Mouse (Mus musculus) T-cell, adult 2 months (primary cell): ENCODE data around the gene Glis2.

Experiments
- DNase-seq: peaks from one replicate; pipeline ENCODE4 v3.0.0; 2022; ENCODE audit warnings: low spot score

The Glis2 gene

GRCm38 (mm10) chr16:4583807-4584206 lies 10.7 kb upstream of the Glis2 start:
- DNase-seq = peak; percentile 28

GRCm38 (mm10) chr16:4584438-4584837 lies 10.1 kb upstream of the Glis2 start:
- no peak for DNase-seq

- no peak for DNase-seq
Observed at GRCm38 (mm10) chr16:4585642-4586530, 8.6 kb upstream of the Glis2 start.

DNA sequence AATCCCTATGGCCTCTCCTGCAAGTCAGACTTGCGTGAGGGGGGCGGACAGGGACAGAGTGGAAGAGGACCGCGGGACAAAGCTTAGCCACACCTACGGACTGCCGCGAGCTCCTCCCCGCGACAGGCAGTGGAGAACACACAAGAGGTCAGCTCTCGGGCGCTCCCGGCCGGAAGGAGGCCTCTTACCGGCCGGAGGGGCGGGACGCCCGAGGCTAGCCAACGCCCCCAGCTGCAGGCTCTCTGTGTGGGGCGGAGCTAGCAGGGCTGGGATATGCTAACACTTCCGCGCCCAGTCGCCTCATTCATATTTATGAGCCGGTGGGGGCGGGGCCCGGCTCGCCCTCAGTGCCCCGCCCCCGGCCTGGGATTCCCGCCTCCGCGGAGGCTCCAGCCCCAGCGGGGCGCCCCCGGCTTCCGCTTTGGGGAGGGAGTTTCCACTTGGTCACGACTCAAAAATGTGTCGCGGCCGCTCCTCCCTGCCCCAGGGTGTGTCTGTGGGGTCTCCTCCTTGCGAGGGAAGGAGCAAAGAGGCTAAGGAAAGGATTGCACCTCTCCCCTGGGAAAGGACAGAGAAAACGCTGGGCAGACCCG lies 7.9 kb upstream of the Glis2 start:
- peak; percentile 91 for DNase-seq

GRCm38 (mm10) chr16:4587516-4588210 lies 6.8 kb upstream of the Glis2 start:
- no peak for DNase-seq

GRCm38 (mm10) chr16:4590236-4590635 lies 4.3 kb upstream of the Glis2 start:
- no peak for DNase-seq

GRCm38 (mm10) chr16:4592909-4593875 lies 1.3 kb upstream of the Glis2 start:
- peak; percentile 30 for DNase-seq

DNA sequence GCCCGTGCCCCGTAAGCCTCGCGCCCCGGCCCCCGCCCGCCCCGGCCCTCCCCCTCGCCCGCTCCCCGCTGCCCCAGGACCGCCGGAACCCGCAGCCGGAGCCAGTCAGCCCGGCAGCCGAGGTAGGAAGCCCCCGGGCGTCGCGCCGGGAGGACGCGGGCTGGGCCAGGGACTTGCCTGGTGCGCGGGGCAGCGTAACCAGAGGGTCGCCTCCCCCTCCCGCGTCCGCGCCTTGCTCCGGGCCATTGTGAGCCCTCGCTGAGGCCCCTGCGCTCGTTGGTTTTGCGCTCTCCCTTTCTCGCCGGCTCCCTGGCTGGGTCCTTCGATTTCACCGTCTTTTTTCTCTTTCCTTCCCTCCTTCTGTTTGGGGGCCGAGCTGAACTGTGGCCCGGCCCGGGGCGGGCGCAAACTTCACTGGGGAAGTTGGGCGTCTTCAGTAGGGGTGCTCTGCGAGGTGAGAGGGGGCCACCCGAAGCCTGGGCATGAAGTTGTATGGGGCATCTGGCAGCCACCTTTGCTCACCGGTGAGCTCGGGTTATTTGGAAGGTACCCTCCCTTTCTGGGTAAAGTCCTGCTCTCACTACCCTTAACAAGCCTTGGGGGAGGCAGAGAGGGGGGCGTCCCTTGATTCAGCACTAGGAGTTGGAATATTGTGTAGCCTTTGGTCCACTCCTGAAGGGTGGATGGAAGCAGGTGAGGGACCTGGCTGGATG lies 457 bp downstream of the Glis2 start:
- DNase-seq = peak; percentile 16

GRCm38 (mm10) chr16:4595527-4595963 lies 1.0 kb downstream of the Glis2 start:
- DNase-seq = no peak

DNA sequence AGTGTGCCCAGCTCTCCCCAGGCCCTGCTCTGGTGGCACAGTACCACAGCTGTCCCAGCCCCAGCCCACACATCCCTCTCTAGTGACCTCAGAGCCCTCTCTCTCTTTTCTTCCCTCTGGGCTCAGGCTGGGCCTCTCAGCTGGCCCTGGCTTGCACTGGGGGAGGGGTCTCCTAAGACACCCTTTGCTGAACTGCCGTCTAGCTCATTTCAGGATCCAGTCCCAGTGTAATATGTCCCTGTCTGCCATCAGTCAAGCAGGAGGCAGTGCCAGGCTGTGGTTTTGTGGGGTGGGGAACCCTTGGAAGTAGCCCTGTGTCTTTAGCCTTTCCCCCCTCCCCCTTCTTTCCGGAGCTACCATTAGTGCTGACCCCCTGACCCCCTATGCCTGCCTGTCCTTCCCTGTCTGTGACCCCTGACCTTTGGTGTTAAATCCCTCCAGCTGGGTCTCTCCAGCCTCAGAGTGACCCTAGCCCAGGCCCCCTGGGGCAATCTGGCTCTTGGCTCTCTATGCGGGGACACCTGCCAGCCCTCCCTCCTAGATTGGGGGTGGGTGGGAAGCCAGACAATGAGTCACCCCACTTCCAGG lies 1.7 kb downstream of the Glis2 start:
- DNase-seq = no peak

DNA sequence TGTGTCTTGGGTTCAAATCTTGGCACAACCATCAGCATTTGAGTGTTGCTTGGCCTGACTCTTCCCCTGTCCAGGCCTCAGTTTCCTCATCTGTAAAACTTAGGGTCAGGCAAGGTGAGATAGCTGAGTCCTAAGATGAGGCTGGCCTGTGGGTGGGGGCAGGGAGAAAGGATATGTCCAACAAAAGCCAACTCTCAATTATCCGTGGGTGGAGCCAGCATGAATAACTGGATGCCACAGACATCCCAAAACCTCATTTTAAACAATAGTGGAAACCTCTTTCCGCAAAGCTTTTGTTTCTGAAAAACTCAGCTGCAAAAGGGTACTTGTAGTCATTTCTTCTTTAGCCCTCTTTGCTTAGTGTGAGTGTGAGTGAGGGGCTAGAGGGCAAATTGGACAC lies 2.3 kb downstream of the Glis2 start:
- no peak for DNase-seq

GRCm38 (mm10) chr16:4597296-4597695 lies 2.8 kb downstream of the Glis2 start:
- DNase-seq = no peak

DNA sequence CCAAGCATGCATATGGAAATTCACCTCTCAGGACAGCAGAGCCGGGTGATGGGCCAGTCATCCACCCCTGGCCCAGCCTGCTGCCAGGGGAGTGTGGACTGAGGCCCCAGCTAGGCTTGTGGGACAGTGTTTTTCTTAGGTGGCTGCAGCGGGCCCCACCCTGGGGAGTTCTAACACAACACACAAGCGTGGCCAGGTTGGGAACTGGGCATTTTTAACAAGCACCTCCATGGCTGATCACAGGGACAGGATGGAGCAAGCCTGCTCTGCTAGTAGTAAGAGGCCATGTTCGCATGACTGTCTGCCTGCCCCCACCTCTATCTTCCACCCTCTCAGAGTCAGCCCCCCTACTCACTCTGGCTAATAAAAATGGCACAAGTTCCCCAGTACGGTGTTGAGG lies 3.5 kb downstream of the Glis2 start:
- DNase-seq = no peak

DNA sequence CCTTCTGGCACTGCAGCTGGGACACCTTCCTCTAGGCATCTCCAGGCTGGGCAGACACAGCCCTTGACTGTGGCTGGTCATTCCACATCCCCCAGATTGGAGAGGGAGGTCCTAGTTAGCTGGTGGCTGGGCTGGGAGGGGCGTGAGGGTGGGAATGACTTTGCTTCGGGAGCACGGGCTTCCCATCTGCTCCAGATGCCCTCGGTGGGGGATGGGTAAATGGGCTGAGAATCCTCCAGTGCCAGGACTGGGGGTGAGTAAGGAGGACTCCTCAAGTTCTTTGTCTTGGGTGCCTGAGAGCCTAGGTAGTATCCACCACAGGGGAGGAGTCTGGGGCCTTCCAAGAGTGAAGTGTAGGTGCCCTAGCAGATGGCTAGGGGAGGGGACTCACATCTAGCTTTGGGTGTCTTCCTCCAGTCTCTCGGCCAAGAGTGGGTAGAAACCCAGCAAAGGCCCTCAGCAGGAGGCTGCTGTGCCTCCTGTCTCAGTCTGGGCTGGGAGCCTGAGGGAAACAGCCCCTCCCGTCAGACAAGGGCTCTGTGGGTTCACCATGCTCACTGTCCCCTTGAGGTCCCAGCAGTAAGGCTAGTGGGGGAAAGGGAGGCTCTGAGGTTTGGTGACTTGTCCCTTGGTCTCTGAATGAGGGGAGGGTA lies 4.5 kb downstream of the Glis2 start:
- DNase-seq = no peak

GRCm38 (mm10) chr16:4599616-4600015 lies 5.1 kb downstream of the Glis2 start:
- no peak for DNase-seq

GRCm38 (mm10) chr16:4600701-4601310 lies 6.3 kb downstream of the Glis2 start:
- no peak for DNase-seq

DNA sequence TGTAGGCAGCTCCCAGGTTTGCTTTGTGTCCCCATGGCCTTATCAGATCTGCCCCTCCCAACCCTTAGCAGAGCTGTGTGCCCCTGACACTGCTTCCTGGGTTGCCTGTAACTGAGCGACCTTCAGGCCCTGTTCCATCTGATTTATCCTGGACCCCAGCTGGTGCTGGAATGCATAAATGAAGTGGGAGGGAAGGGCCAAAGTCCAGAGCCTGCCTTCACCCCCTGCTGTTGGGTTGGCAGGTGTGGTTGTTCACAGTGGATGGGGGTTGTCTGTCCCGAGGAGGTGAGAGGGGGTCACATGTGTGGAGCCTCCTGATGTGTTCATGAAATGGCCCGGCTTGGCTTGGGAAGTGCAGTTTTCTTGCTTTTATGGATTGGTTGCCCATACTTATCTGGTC lies 7.7 kb downstream of the Glis2 start:
- DNase-seq = no peak

- no peak for DNase-seq
Observed at GRCm38 (mm10) chr16:4602766-4603452, 8.4 kb downstream of the Glis2 start.

DNA sequence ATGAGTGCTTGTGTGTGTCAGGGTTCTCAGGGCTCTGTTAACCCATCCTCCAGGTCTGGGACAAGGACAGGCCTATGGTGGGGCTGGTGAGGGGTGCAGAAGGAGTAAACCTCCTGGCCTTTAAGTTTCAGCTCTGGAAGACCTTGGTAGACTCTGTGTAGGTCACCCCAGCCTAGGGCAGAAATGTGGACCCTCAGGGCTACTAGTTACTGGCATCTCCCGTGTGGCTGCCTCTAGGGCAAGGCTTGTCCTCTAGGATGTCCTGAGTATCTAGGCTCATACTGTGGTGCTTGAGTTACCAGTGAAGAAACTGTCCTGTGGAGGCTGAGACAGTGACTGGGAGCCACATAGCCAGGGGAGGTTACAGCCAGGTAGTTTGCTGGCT lies 8.9 kb downstream of the Glis2 start:
- DNase-seq = no peak
